Comparison of ENCODE assay signal across 15 mouse cellular contexts in the genomic region with DNA sequence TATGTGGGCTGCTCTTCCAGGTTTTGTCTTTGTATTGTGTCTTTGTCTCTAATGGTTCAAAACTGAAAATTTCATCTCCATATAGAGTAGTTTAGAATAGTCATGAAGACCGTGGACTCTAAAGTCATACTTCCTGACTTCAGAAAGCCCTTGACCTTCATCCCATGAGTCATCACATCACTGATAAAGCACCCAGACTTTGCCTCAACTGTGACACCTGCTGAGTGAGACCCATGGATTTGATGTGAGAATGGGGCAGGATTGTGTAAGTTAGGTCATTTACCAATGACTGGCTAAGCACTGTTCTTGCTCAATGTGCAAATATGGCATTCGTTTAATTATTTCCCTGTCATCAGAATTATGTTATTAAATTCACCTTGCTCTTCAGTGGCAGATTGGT.
"Had no signal": no experiment of that assay in that cellular context is flagged by ENCODE, and none has a peak within 500 bp of the region (broad histone marks: within the 10 kb centered on the region; RNA-seq: fewer than 3 reads in every experiment).

No protein-coding gene starts in this region.

- H3K9ac ChIP-seq: neural tube, embryonic 12.5 days; neural tube, embryonic 13.5 days; stomach, embryonic 15.5 days had no signal

- H3K4me2 ChIP-seq: neural tube, embryonic 12.5 days; neural tube, embryonic 13.5 days; stomach, embryonic 15.5 days had no signal

- H3K36me3 ChIP-seq: neural tube, embryonic 12.5 days; neural tube, embryonic 13.5 days; stomach, embryonic 15.5 days had no signal

- H3K4me1 ChIP-seq: neural tube, embryonic 12.5 days; neural tube, embryonic 13.5 days; stomach, embryonic 15.5 days had no signal

- H3K27me3 ChIP-seq: neural tube, embryonic 12.5 days; neural tube, embryonic 13.5 days; stomach, embryonic 15.5 days had no signal

- DNase-seq: right cerebral cortex, adult 18-20 months; right cerebral cortex, postnatal 14 days; right cerebral cortex, postnatal 25 days; right cerebral cortex, postnatal 4 days; spleen, adult 18-20 months; thymus, adult 18-20 months; thymus, adult 2 months; thymus, postnatal 14 days; thymus, postnatal 25 days; thymus, postnatal 36 days; thymus, postnatal 4 days had no signal

- H3K9me3 ChIP-seq: neural tube, embryonic 12.5 days; neural tube, embryonic 13.5 days; stomach, embryonic 15.5 days had no signal

- H3K4me3 ChIP-seq: neural tube, embryonic 12.5 days; neural tube, embryonic 13.5 days; stomach, embryonic 15.5 days had no signal

- H3K27ac ChIP-seq: neural tube, embryonic 12.5 days; neural tube, embryonic 13.5 days; stomach, embryonic 15.5 days; stomach, postnatal 0 days had no signal
